Mouse (Mus musculus) urinary bladder, adult 2 months (tissue): Measurements from ENCODE around the gene Itga2. TPM values are rescaled to one million over a fixed set of nuclear protein-coding genes. Genes with fewer than 3 reads are reported as not detected.
A peak's percentile ranks its signal among the peaks of the same experiment; 100 is the strongest.

Experiments used
- DNase-seq: peaks from one replicate; pipeline ENCODE4 v3.0.0; 2022; ENCODE audit warnings: low spot score
- polyA plus RNA-seq: library from polyadenylated mRNA; depleted of rRNA; stranded (reverse); fragments of >200 nt; gene quantifications from 2 replicates; pipeline ENCODE4 v1.2.3, GENCODE M21; 2012; rRNA removed

The Itga2 gene
- polyA plus RNA-seq, 1 experiment: 4.7 TPM

GRCm38 (mm10) chr13:114818513-114818912 is 113.4 kb downstream of the Itga2 start:
- no peak for DNase-seq

GRCm38 (mm10) chr13:114817751-114818360 is 114.0 kb downstream of the Itga2 start, which contains the start of gene Mocs2:
Gene Mocs2, plus strand, starts transcription at chr13:114818236.
- peak; percentile 86 for DNase-seq

- no peak for DNase-seq
Measured at GRCm38 (mm10) chr13:114809624-114810210, 122.2 kb downstream of the Itga2 start.

GRCm38 (mm10) chr13:114802971-114803370 is 128.9 kb downstream of the Itga2 start:
- DNase-seq: no peak

- no peak for DNase-seq
Measured at GRCm38 (mm10) chr13:114801857-114802256, 130.0 kb downstream of the Itga2 start.

GRCm38 (mm10) chr13:114793250-114794030 is 138.5 kb downstream of the Itga2 start:
- DNase-seq: no peak

GRCm38 (mm10) chr13:114791511-114791910 is 140.4 kb downstream of the Itga2 start:
- DNase-seq: no peak

Other genes starting within 250 kb of the Itga2 start
- 99.1 and 131 TPM in 2 replicates for gene Mocs2, start 113.9 kb downstream of the Itga2 start, polyA plus RNA-seq
- gene Pelo, start 158.1 kb upstream of the Itga2 start, polyA plus RNA-seq: 32.8 and 39.0 TPM in 2 replicates
- 10.2 and 13.1 TPM in 2 replicates for gene Gm49395, start 169.8 kb upstream of the Itga2 start, polyA plus RNA-seq
- 48.4 and 68.4 TPM in 2 replicates for gene Itga1, start 169.9 kb upstream of the Itga2 start, polyA plus RNA-seq